In the genomic region with DNA sequence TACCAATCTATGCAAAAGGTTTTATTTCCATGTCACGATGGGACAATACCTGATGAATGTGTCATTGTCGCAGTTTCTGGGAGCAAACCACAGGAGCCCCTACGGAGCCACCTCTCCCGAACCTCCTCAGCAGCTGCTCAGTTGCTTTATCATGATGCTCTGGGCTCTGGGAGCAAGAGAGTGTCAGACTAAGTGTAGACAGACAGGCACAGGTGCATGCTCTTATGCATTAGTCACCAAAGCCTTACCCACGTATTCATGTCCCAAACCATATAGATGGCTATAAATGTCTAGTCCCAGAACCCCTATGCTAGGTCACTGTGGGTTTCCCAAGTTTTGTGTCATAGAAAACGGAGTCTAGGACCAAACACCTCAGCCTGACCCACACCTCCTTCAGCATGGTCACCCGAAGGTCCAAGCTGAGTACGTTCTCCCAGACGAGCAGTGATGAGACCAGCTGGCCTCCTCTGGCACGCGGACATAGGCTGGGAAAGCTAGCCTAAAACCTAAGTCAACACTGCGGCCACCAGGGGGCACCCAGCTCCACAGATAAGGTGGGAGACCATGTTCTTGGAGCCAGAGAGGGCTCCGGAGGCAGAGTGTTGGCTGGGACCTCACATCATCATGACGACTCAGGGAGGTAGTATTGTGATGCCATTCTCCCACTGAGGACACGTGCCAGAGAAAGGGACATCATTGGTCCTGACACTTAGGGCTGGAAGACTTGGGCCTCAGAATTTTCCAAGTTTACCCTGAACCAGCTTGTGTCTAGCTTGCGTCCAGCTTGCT, we compare ENCODE assay signal across 8 mouse cellular contexts. TPM values are rescaled to one million over a fixed set of nuclear protein-coding genes. Genes with fewer than 3 reads are reported as not detected.
DNase-seq lines count a peak whose midpoint lies in the region; ATAC-seq and TF ChIP-seq lines count a peak whose summit lies in the region.

No protein-coding gene starts in this region.

- 0 out of 2 replicates have a peak, but pooled peaks cover 2% of the 10 kb centered on the region for H3K4me1 ChIP-seq in cortical plate, adult 2 months (ENCODE audit: control insufficient read depth, insufficient read depth, low read length)
- peaks cover 25% of the 10 kb centered on the region for H3K4me1 ChIP-seq in intestine, embryonic 14.5 days (replicated peaks; ENCODE audit: control insufficient read depth, insufficient read depth, low read length)

- peak; percentile 81 for TF ChIP-seq CTCF in cortical plate, adult 2 months (IDR thresholded peaks at IDR 0.05; ENCODE audit: extremely low read depth, insufficient read depth, low read length)

- no peak overlapping the region for H3K27ac ChIP-seq in cortical plate, adult 2 months (ENCODE audit: insufficient read depth, low read length)
- no peak overlapping the region for H3K27ac ChIP-seq in intestine, embryonic 14.5 days (ENCODE audit: low read depth)

- H3K36me3 ChIP-seq in intestine, embryonic 14.5 days (ENCODE audit: control insufficient read depth, insufficient read depth, low read length): no peaks in the 10 kb centered on the region

- H3K4me3 ChIP-seq in cortical plate, adult 2 months (ENCODE audit: insufficient read depth, low read length): no peak overlapping the region
- no peak overlapping the region for H3K4me3 ChIP-seq in intestine, embryonic 14.5 days (ENCODE audit: low read depth, low read length)

- no peaks in the 10 kb centered on the region for H3K9me3 ChIP-seq in intestine, embryonic 14.5 days (ENCODE audit: control insufficient read depth, low read length)

- peak; percentile 89 to 96 for DNase-seq in adrenal gland, adult (ENCODE audit: inconsistent age in 2 of 2, low spot score in 1 of 2)
- peak; percentile 98 for DNase-seq in gastrocnemius, postnatal 10 days
- DNase-seq in intestine, embryonic 14.5 days (ENCODE audit: low spot score): peak; percentile 95
- peak; percentile 49 to 91 for DNase-seq in left cerebral cortex, adult 9 months (ENCODE audit: low spot score in 2 of 2)
- peak; percentile 90 for DNase-seq in right cerebral cortex, adult 2 months (ENCODE audit: low spot score in 2 of 2)
- DNase-seq in urinary bladder, postnatal 10 days (ENCODE audit: low spot score): peak; percentile 74

- peak; percentile 42 for ATAC-seq in intestine, embryonic 14.5 days (replicated peaks; ENCODE audit: low FRiP score, low TSS enrichment, low read depth)
- ATAC-seq in megakaryocyte progenitor cell, adult 5-6 weeks (replicated peaks; ENCODE audit: poor library complexity): peak; percentile 63

- no peak overlapping the region for H3K4me2 ChIP-seq in intestine, embryonic 14.5 days (ENCODE audit: low read length)

- no peak overlapping the region for H3K9ac ChIP-seq in intestine, embryonic 14.5 days (ENCODE audit: low read length)

- 26% methylated on average over 16 of the region's 16 CpGs for WGBS in intestine, embryonic 14.5 days

- H3K27me3 ChIP-seq in intestine, embryonic 14.5 days (replicated peaks; ENCODE audit: control insufficient read depth, insufficient read depth, low read length): peaks cover 57% of the 10 kb centered on the region

- TF ChIP-seq POLR2A in cortical plate, adult 2 months (IDR thresholded peaks at IDR 0.05; ENCODE audit: extremely low read depth, insufficient read depth, low read length): no peak

RNA-seq across cellular contexts. Expression of gene Gpr132, which starts 7.4 kb away (rescaled TPM):
- polyA plus RNA-seq in cortical plate, adult 2 months (2012; rRNA removed): 0.04 TPM in 1 of 2 replicates, not detected in the other
- under 1 TPM in 1 of 2 experiments, not detected in 1; 0.09 TPM for total RNA-seq in gastrocnemius, postnatal 10 days (2021)
- polyA plus RNA-seq in intestine, embryonic 14.5 days (2014; fragmentation: Nextera tagmentation; extraction: Ambion mirVana): 0.42 and 0.50 TPM in 2 replicates
- total RNA-seq in megakaryocyte progenitor cell, adult 5-6 weeks (2015): 11.4 and 14.1 TPM in 2 replicates
- 5.7 and 6.1 TPM in 2 replicates for total RNA-seq in megakaryocyte progenitor cell, adult 5-6 weeks (2017)

RNA-seq across cellular contexts. Expression of gene Cdca4, which starts 46.2 kb away (rescaled TPM):
- 10.6 and 11.0 TPM in 2 replicates for polyA plus RNA-seq in cortical plate, adult 2 months (2012; rRNA removed)
- 10 to 100 TPM in 1 of 2 experiments, 1 to 10 TPM in 1; 9.4 to 12.0 TPM for total RNA-seq in gastrocnemius, postnatal 10 days (2021)
- polyA plus RNA-seq in intestine, embryonic 14.5 days (2014; fragmentation: Nextera tagmentation; extraction: Ambion mirVana): 116 and 126 TPM in 2 replicates
- 64.3 and 68.9 TPM in 2 replicates for total RNA-seq in megakaryocyte progenitor cell, adult 5-6 weeks (2015)
- total RNA-seq in megakaryocyte progenitor cell, adult 5-6 weeks (2017): 56.8 and 63.6 TPM in 2 replicates

RNA-seq across cellular contexts. Expression of gene Jag2, which starts 54.2 kb away (rescaled TPM):
- polyA plus RNA-seq in cortical plate, adult 2 months (2012; rRNA removed): 42.1 and 51.5 TPM in 2 replicates
- total RNA-seq in gastrocnemius, postnatal 10 days (2021): 10 to 100 TPM; 29.4 to 40.0 TPM
- 4.1 and 4.4 TPM in 2 replicates for polyA plus RNA-seq in intestine, embryonic 14.5 days (2014; fragmentation: Nextera tagmentation; extraction: Ambion mirVana)
- 0.64 and 0.78 TPM in 2 replicates for total RNA-seq in megakaryocyte progenitor cell, adult 5-6 weeks (2015)
- total RNA-seq in megakaryocyte progenitor cell, adult 5-6 weeks (2017): 2.4 and 4.5 TPM in 2 replicates

Comparison
In these comparisons a context has a peak if more than half of its experiments do, and no peak if none do; other contexts are left out.
1. RNA of gene Gpr132, which starts 7.4 kb away (total RNA-seq): 5.7 to 14.1 TPM in megakaryocyte progenitor cell, adult 5-6 weeks; 0.09 TPM in gastrocnemius, postnatal 10 days; every median in the first group is over 4 times any median in the second.
2. RNA of gene Cdca4, which starts 46.2 kb away (total RNA-seq): 56.8 to 68.9 TPM in megakaryocyte progenitor cell, adult 5-6 weeks; 9.4 to 12.0 TPM in gastrocnemius, postnatal 10 days; every median in the first group is over 4 times any median in the second.
3. RNA of gene Jag2, which starts 54.2 kb away (total RNA-seq): 29.4 to 40.0 TPM in gastrocnemius, postnatal 10 days; 0.64 to 4.5 TPM in megakaryocyte progenitor cell, adult 5-6 weeks; every median in the first group is over 4 times any median in the second.
4. Peak in every context shown above with its lines, with median percentiles within 50 percentile points of each other: DNase-seq.